14 mouse cellular contexts compared by ENCODE assay signal in genomic region chr15:8789924-8790323, GRCm38 (mm10).
A peak's percentile ranks its signal among the peaks of the same experiment; 100 is the strongest.
DNase-seq lines count a peak whose midpoint lies in the region.
"Had no signal": no experiment of that assay in that cellular context is flagged by ENCODE, and none has a peak within 500 bp of the region (broad histone marks: within the 10 kb centered on the region; RNA-seq: fewer than 3 reads in every experiment).

No protein-coding gene starts in this region.

- DNase-seq in heart, postnatal 10 days, result peak; percentile 6 to 26
- DNase-seq in heart, postnatal 4 days, result no peak
- peak; percentile 26 for DNase-seq in lung, postnatal 10 days
- no peak for DNase-seq in lung, postnatal 36 days
- DNase-seq in 3T3-L1 (ENCODE audit: low read depth, low spot score), result peak; percentile 20
- peak; percentile 52 for DNase-seq in adipocyte (ENCODE audit: low spot score)
- DNase-seq in ovary, postnatal 36 days (ENCODE audit: low spot score), result no peak
- DNase-seq: adrenal gland, postnatal 10 days; adrenal gland, postnatal 36 days; cerebellum, adult 18-20 months; cerebellum, adult 9-10 months; cerebellum, postnatal 14 days; gastrocnemius, postnatal 25 days; heart, adult 18-20 months had no signal

- intact Hi-C loops in heart, postnatal 10 days (cut with DNase I), result no loop called here

Comparison
In these comparisons a context has a peak if more than half of its experiments do, and no peak if none do; other contexts are left out.
1. DNase-seq: peak in heart, postnatal 10 days (2 of 2), lung, postnatal 10 days (single experiment), 3T3-L1 (single experiment) and adipocyte (single experiment); none in heart, postnatal 4 days (single experiment), lung, postnatal 36 days (single experiment) and ovary, postnatal 36 days (single experiment).